Mouse (Mus musculus) E14TG2a.4 (cell line): ENCODE measurements around the gene Pik3cd.

ENCODE experiments used
- H3K27me3 ChIP-seq: 2 replicates; pipeline ENCODE4 v1.6.1; 2014; ENCODE audit warnings: low read length, control low read depth; ENCODE audit not compliant: insufficient read depth
- H3K36me3 ChIP-seq: 2 replicates; pipeline ENCODE4 v1.6.1; 2014; ENCODE audit warnings: low read length, control low read depth; ENCODE audit not compliant: insufficient read depth
- H3K4me1 ChIP-seq: replicated peaks from 2 replicates; pipeline ENCODE4 v1.6.1; 2014; ENCODE audit warnings: low read depth, low read length, control low read depth
- H3K4me3 ChIP-seq: replicated peaks from 2 replicates; pipeline ENCODE4 v1.5.1; 2014; ENCODE audit warnings: mild to moderate bottlenecking, low read length
- H3K9me3 ChIP-seq: 2 replicates; pipeline ENCODE4 v1.6.1; 2014; ENCODE audit warnings: low read length, control low read depth
- CTCF ChIP-seq: conservative IDR thresholded peaks from 2 replicates; pipeline ENCODE4 v1.5.1; 2014; ENCODE audit warnings: low read length
- NANOG ChIP-seq: IDR thresholded peaks from 2 replicates; pipeline ENCODE4 v1.6.1; 2014; ENCODE audit warnings: borderline replicate concordance, low read length, mixed read lengths
- POU5F1 ChIP-seq: IDR thresholded peaks from 2 replicates; pipeline ENCODE4 v1.6.1; 2014; ENCODE audit warnings: low read length, borderline replicate concordance

The Pik3cd gene

GRCm38 (mm10) chr4:149730827-149731226 lies 28.5 kb upstream of the Pik3cd start:
- H3K9me3 ChIP-seq: no peaks in the 10 kb centered on the region
- no peak for TF ChIP-seq CTCF
- TF ChIP-seq NANOG: no peak
- TF ChIP-seq POU5F1: no peak
- H3K4me3 ChIP-seq: peak overlapping the region; percentile 35

GRCm38 (mm10) chr4:149728810-149729209 lies 26.4 kb upstream of the Pik3cd start:
- TF ChIP-seq POU5F1 (no peak), NANOG (no peak), CTCF (no peak)
- Histone ChIP-seq H3K36me3 (peaks cover 90% of the 10 kb centered on the region), H3K9me3 (no peaks in the 10 kb centered on the region), H3K27me3 (no peaks in the 10 kb centered on the region), H3K4me1 (peaks cover 95% of the 10 kb centered on the region), H3K4me3 (0 out of 2 replicates have a peak overlapping the region, but pooled peaks have one; percentile 59)

More at GRCm38 (mm10) chr4:149730827-149731226, 28.5 kb upstream of the Pik3cd start:
- Histone ChIP-seq H3K36me3 (peaks cover 89% of the 10 kb centered on the region), H3K4me1 (peaks cover 95% of the 10 kb centered on the region), H3K27me3 (no peaks in the 10 kb centered on the region)

- peaks cover 91% of the 10 kb centered on the region for H3K4me1 ChIP-seq
- H3K9me3 ChIP-seq: no peaks in the 10 kb centered on the region
- H3K27me3 ChIP-seq: no peaks in the 10 kb centered on the region
- TF ChIP-seq CTCF (no peak), POU5F1 (no peak), NANOG (no peak)
- H3K4me3 ChIP-seq: peak overlapping the region; percentile 13; the same call in 1 of the 2 replicates
- H3K36me3 ChIP-seq: peaks cover 99% of the 10 kb centered on the region
These were observed 25.3 kb upstream of the Pik3cd start for GRCm38 (mm10) chr4:149727636-149728035.

- peak overlapping the region; percentile 17; the same call in 1 of the 2 replicates for H3K4me3 ChIP-seq
- H3K27me3 ChIP-seq: no peaks in the 10 kb centered on the region
- TF ChIP-seq NANOG: no peak
- peak; percentile 82 for TF ChIP-seq CTCF
- H3K9me3 ChIP-seq: no peaks in the 10 kb centered on the region
- H3K4me1 ChIP-seq: peaks cover 91% of the 10 kb centered on the region
- H3K36me3 ChIP-seq: peaks cover 99% of the 10 kb centered on the region
These were observed 23.4 kb upstream of the Pik3cd start for GRCm38 (mm10) chr4:149725661-149726350.

- H3K4me1 ChIP-seq: peaks cover 92% of the 10 kb centered on the region
- no peaks in the 10 kb centered on the region for H3K9me3 ChIP-seq
- peaks cover 99% of the 10 kb centered on the region for H3K36me3 ChIP-seq
- no peak for TF ChIP-seq POU5F1
- no peak for TF ChIP-seq CTCF
- TF ChIP-seq NANOG: no peak
- H3K27me3 ChIP-seq: no peaks in the 10 kb centered on the region
- H3K4me3 ChIP-seq: peak overlapping the region; percentile 58
These were observed 22.6 kb upstream of the Pik3cd start for GRCm38 (mm10) chr4:149724916-149725470.

GRCm38 (mm10) chr4:149723855-149724731 lies 21.7 kb upstream of the Pik3cd start:
- no peaks in the 10 kb centered on the region for H3K9me3 ChIP-seq
- H3K4me3 ChIP-seq: peak overlapping the region; percentile 58
- H3K27me3 ChIP-seq: no peaks in the 10 kb centered on the region
- H3K4me1 ChIP-seq: peaks cover 90% of the 10 kb centered on the region
- H3K36me3 ChIP-seq: peaks cover 98% of the 10 kb centered on the region
- TF ChIP-seq CTCF (peak; percentile 69), NANOG (no peak), POU5F1 (no peak)

GRCm38 (mm10) chr4:149723021-149723390 lies 20.6 kb upstream of the Pik3cd start:
- Histone ChIP-seq H3K4me1 (peaks cover 90% of the 10 kb centered on the region), H3K4me3 (no peak overlapping the region), H3K9me3 (no peaks in the 10 kb centered on the region), H3K36me3 (peaks cover 98% of the 10 kb centered on the region), H3K27me3 (no peaks in the 10 kb centered on the region)
- no peak for TF ChIP-seq NANOG
